Mouse (Mus musculus): ENCODE measurements around the gene Fermt3. TPM values are rescaled to one million over a fixed set of nuclear protein-coding genes. Genes with fewer than 3 reads are reported as not detected.

Fermt3 gene
- polyA plus RNA-seq (2016; fragmentation: Nextera tagmentation; extraction: Ambion mirVana), result 135 and 147 TPM in 2 replicates

GRCm38 (mm10) chr19:7019191-7019590 lies at the start of gene Fermt3:
Gene Fermt3 (minus strand): TSS chr19:7019469.
- ATAC-seq, result peak; percentile 79
- Histone ChIP-seq H3K4me3 (peak within 1 kb of the TSS; percentile 66), H3K27me3 (replicated peaks) (no peaks in the 10 kb centered on the region), H3K36me3 (peaks cover 85% of the 10 kb centered on the region), H3K27ac (peak within 1 kb of the TSS; percentile 96), H3K4me1 (peaks cover 43% of the 10 kb centered on the region), H3K4me2 (peak within 1 kb of the TSS; percentile 81), H3K9ac (peak within 1 kb of the TSS; percentile 79), H3K9me3 (replicated peaks) (no peaks in the 10 kb centered on the region)
- WGBS (ENCODE audit: insufficient replicate concordance), result 13% methylated on average over 5 of the region's 5 CpGs

GRCm38 (mm10) chr19:7068136-7068535 lies 48.9 kb upstream of the Fermt3 start:
- Histone ChIP-seq H3K9me3 (replicated peaks) (no peaks in the 10 kb centered on the region), H3K4me3 (no peak overlapping the region), H3K9ac (0 out of 2 replicates have a peak overlapping the region, but pooled peaks have one; percentile 49), H3K36me3 (no peaks in the 10 kb centered on the region), H3K27me3 (replicated peaks) (peaks cover 68% of the 10 kb centered on the region), H3K27ac (no peak overlapping the region), H3K4me2 (peak overlapping the region; percentile 64), H3K4me1 (peaks cover 41% of the 10 kb centered on the region)
- WGBS (ENCODE audit: insufficient replicate concordance), result 9% methylated on average over 14 of the region's 14 CpGs
- ATAC-seq, result no peak

- H3K4me1 ChIP-seq, result peaks cover 41% of the 10 kb centered on the region
These were observed 48.2 kb upstream of the Fermt3 start for GRCm38 (mm10) chr19:7067344-7068050.

DNA sequence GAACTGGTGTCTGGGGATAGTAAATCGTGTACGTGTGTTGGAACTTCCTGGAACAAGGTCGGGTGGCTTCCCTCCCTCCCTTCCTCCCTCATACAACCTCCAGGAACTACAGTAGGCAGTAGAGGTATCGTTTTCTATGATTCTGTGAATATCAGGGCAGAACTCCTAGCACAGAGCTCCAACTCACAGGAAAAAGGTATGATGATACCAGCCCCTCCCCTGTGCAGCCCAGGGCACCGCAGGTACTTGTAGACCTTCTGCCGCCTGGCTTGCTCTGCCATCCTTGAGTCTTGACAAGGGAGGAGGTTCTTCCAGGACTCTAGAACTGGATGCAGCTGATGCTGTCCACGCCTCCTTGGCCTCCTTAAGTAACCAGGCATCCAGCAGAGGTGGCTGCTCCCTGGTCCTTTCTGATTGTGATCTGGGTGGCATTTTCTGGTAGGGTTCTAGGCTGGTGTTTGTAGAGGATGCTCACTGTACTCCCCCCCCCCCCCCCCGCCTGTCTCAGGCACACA lies 47.6 kb upstream of the Fermt3 start:
- ATAC-seq, result peak; percentile 34; the same call in 1 of the 2 replicates
- Histone ChIP-seq H3K9ac (0 out of 2 replicates have a peak overlapping the region, but pooled peaks have one; percentile 43), H3K27me3 (replicated peaks) (peaks cover 59% of the 10 kb centered on the region), H3K27ac (peak overlapping the region; percentile 66), H3K4me1 (peaks cover 41% of the 10 kb centered on the region), H3K36me3 (no peaks in the 10 kb centered on the region), H3K4me3 (no peak overlapping the region), H3K9me3 (replicated peaks) (no peaks in the 10 kb centered on the region), H3K4me2 (peak overlapping the region; percentile 64)
- WGBS (ENCODE audit: insufficient replicate concordance), result 30% methylated on average over 7 of the region's 8 CpGs

More at GRCm38 (mm10) chr19:7067344-7068050, 48.2 kb upstream of the Fermt3 start:
- ATAC-seq, result peak; percentile 84
- Histone ChIP-seq H3K27ac (peak overlapping the region; percentile 66), H3K9ac (peak overlapping the region; percentile 49; the same call in 1 of the 2 replicates), H3K36me3 (no peaks in the 10 kb centered on the region), H3K9me3 (replicated peaks) (no peaks in the 10 kb centered on the region), H3K27me3 (replicated peaks) (peaks cover 65% of the 10 kb centered on the region), H3K4me3 (0 out of 2 replicates have a peak overlapping the region, but pooled peaks have one; percentile 14), H3K4me2 (peak overlapping the region; percentile 64)
- WGBS (ENCODE audit: insufficient replicate concordance), result 21% methylated on average over 20 of the region's 20 CpGs

DNA sequence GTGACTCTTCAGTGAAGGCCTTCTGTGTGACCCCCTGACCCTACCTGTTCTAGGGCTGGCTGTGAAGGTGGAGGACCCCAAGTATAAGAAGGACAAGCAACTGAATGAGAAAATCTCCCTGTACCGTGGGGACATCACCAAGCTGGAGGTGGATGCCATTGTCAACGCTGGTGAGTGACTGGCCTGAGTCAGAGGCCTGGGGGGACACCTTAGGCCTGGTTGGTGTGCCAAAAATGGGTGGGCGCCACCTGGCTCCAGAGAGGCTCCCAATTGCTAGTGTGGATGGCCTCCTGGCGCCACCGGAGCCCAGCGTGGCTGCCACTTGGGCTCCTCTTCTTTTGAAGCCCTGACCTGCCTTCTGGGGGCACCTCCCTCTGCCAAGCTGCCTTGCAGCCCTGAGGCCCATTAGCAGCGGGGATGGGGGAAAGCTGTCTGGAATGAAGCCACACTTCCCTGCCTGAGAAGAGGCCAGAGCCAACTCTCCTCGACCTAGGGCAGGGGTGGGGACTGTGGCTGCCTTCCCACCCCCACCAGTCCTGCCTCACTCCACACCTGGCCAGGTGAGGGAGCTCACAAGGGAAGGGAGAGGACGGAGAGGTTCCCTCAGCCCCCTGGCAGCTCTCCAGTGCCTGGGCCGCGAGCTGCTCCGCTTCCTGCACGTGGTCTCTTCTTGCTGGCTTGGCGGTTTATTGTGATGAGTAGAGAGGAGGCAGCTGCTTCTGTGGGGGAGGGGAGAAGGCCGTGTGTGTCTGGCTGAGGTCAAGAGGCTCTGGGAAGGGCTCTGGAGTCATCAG lies 47.0 kb upstream of the Fermt3 start:
- WGBS (ENCODE audit: insufficient replicate concordance), result 39% methylated on average over 15 of the region's 15 CpGs
- Histone ChIP-seq H3K4me3 (no peak overlapping the region), H3K27me3 (replicated peaks) (peaks cover 52% of the 10 kb centered on the region), H3K9ac (peak overlapping the region; percentile 43; the same call in 1 of the 2 replicates), H3K4me2 (peak overlapping the region; percentile 64), H3K4me1 (peaks cover 47% of the 10 kb centered on the region), H3K9me3 (replicated peaks) (no peaks in the 10 kb centered on the region), H3K36me3 (no peaks in the 10 kb centered on the region), H3K27ac (peak overlapping the region; percentile 66)
- ATAC-seq, result no peak

GRCm38 (mm10) chr19:7064571-7064970 lies 45.3 kb upstream of the Fermt3 start:
- 3% methylated on average over 3 of the region's 3 CpGs for WGBS (ENCODE audit: insufficient replicate concordance)
- ATAC-seq, result peak; percentile 52; the same call in 1 of the 2 replicates

GRCm38 (mm10) chr19:7062916-7063315 lies 43.6 kb upstream of the Fermt3 start:
- 76% methylated on average over 8 of the region's 8 CpGs for WGBS (ENCODE audit: insufficient replicate concordance)
- Histone ChIP-seq H3K9me3 (replicated peaks) (no peaks in the 10 kb centered on the region), H3K4me3 (no peak overlapping the region), H3K9ac (no peak overlapping the region), H3K27ac (no peak overlapping the region), H3K27me3 (replicated peaks) (peaks cover 33% of the 10 kb centered on the region), H3K4me2 (no peak overlapping the region), H3K36me3 (no peaks in the 10 kb centered on the region), H3K4me1 (peaks cover 36% of the 10 kb centered on the region)
- no peak for ATAC-seq

More at GRCm38 (mm10) chr19:7064571-7064970, 45.3 kb upstream of the Fermt3 start:
- no peak overlapping the region for H3K27ac ChIP-seq
- H3K4me2 ChIP-seq, result no peak overlapping the region
- H3K4me1 ChIP-seq, result peaks cover 40% of the 10 kb centered on the region
- H3K9ac ChIP-seq, result no peak overlapping the region
- no peaks in the 10 kb centered on the region for H3K9me3 ChIP-seq (replicated peaks)
- peaks cover 36% of the 10 kb centered on the region for H3K27me3 ChIP-seq (replicated peaks)
- no peaks in the 10 kb centered on the region for H3K36me3 ChIP-seq
- no peak overlapping the region for H3K4me3 ChIP-seq

DNA sequence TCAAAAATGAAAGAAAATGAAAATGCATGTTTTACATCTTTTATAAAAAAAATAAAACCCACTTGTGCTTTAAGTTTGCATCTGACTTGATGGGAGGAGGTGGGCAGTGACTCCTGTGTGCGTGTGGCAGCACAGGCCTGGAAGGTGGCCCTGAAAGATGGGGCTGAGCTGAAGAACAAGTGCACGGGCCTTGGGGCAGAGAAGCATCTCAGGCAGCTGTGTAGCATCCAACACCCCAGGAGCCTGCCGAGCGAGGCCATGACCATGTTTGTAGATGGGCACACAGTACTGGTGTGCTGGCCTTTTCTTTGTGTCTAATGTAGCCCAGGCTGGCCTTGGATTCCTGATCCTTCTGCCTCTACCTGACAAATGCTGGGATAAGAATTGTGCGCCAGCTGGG lies 42.8 kb upstream of the Fermt3 start:
- ATAC-seq, result no peak
- 79% methylated on average over 5 of the region's 5 CpGs for WGBS (ENCODE audit: insufficient replicate concordance)

GRCm38 (mm10) chr19:7058541-7058940 lies 39.3 kb upstream of the Fermt3 start:
- H3K9ac ChIP-seq, result no peak overlapping the region
- H3K4me2 ChIP-seq, result peak overlapping the region; percentile 100
- no peaks in the 10 kb centered on the region for H3K9me3 ChIP-seq (replicated peaks)
- peaks cover 29% of the 10 kb centered on the region for H3K27me3 ChIP-seq (replicated peaks)
- 66% methylated on average over 6 of the region's 6 CpGs for WGBS (ENCODE audit: insufficient replicate concordance)
- H3K4me1 ChIP-seq, result peaks cover 44% of the 10 kb centered on the region
- no peak for ATAC-seq
- no peak overlapping the region for H3K4me3 ChIP-seq
- no peak overlapping the region for H3K27ac ChIP-seq
- no peaks in the 10 kb centered on the region for H3K36me3 ChIP-seq

More for the DNA sequence above, 42.8 kb upstream of the Fermt3 start:
- no peaks in the 10 kb centered on the region for H3K36me3 ChIP-seq
- no peak overlapping the region for H3K27ac ChIP-seq
- peaks cover 28% of the 10 kb centered on the region for H3K27me3 ChIP-seq (replicated peaks)
- H3K9ac ChIP-seq, result no peak overlapping the region
- H3K9me3 ChIP-seq (replicated peaks), result no peaks in the 10 kb centered on the region
- no peak overlapping the region for H3K4me2 ChIP-seq
- no peak overlapping the region for H3K4me3 ChIP-seq
- H3K4me1 ChIP-seq, result peaks cover 36% of the 10 kb centered on the region

- Histone ChIP-seq H3K9me3 (replicated peaks) (no peaks in the 10 kb centered on the region), H3K27ac (no peak overlapping the region), H3K36me3 (no peaks in the 10 kb centered on the region), H3K9ac (peak overlapping the region; percentile 80), H3K4me1 (peaks cover 44% of the 10 kb centered on the region), H3K27me3 (replicated peaks) (peaks cover 27% of the 10 kb centered on the region), H3K4me3 (peak overlapping the region; percentile 75), H3K4me2 (peak overlapping the region; percentile 100)
- peak; percentile 77 for ATAC-seq
- WGBS (ENCODE audit: insufficient replicate concordance), result 2% methylated on average over 15 of the region's 15 CpGs
These were observed 38.5 kb upstream of the Fermt3 start for GRCm38 (mm10) chr19:7057722-7058207.

- Histone ChIP-seq H3K27me3 (replicated peaks) (peaks cover 26% of the 10 kb centered on the region), H3K4me1 (peaks cover 44% of the 10 kb centered on the region), H3K4me3 (peak overlapping the region; percentile 75), H3K4me2 (peak overlapping the region; percentile 100), H3K27ac (no peak overlapping the region), H3K9me3 (replicated peaks) (no peaks in the 10 kb centered on the region), H3K9ac (peak overlapping the region; percentile 80), H3K36me3 (no peaks in the 10 kb centered on the region)
- peak; percentile 12; the same call in 1 of the 2 replicates for ATAC-seq
- WGBS (ENCODE audit: insufficient replicate concordance), result 3% methylated on average over 16 of the region's 16 CpGs
These were observed 38.0 kb upstream of the Fermt3 start for GRCm38 (mm10) chr19:7057126-7057721.
